Mouse (Mus musculus) heart, adult 2 months (tissue): ENCODE data around the gene Mybph. TPM values are rescaled to one million over a fixed set of nuclear protein-coding genes. Genes with fewer than 3 reads are reported as not detected.

ENCODE experiments used
- DNase-seq, 2 experiments: peaks; one replicate each; pipeline ENCODE4 v3.0.0; 2021
- H3K27ac ChIP-seq: fragments of 200-600 bp; 2 replicates; pipeline ENCODE4 v1.8.1; 2022
- H3K27me3 ChIP-seq: fragments of 200-500 bp; 2 replicates; pipeline ENCODE4 v1.6.1; 2012; ENCODE audit warnings: mild to moderate bottlenecking, low read length, inconsistent platforms, mixed read lengths; ENCODE audit not compliant: control insufficient read depth, insufficient read depth
- H3K36me3 ChIP-seq: fragments of 200-500 bp; 2 replicates; pipeline ENCODE4 v1.6.1; 2012; ENCODE audit warnings: low read length, inconsistent platforms; ENCODE audit not compliant: control insufficient read depth, insufficient read depth
- H3K4me1 ChIP-seq: fragments of 200-500 bp; 2 replicates; pipeline ENCODE4 v1.6.1; 2011; ENCODE audit warnings: low read length; ENCODE audit not compliant: control insufficient read depth, insufficient read depth
- H3K4me3 ChIP-seq: fragments of 200-600 bp; 2 replicates; pipeline ENCODE4 v1.8.1; 2022
- H3K79me2 ChIP-seq: fragments of 200-500 bp; replicated peaks from 2 replicates; pipeline ENCODE4 v1.6.1; 2012; ENCODE audit warnings: mild to moderate bottlenecking, inconsistent platforms, low read length, moderate library complexity, mixed read lengths; ENCODE audit not compliant: control insufficient read depth, insufficient read depth
- H3K9ac ChIP-seq: fragments of 200-500 bp; 2 replicates; pipeline ENCODE4 v1.6.1; 2012; ENCODE audit warnings: low read depth, mild to moderate bottlenecking, control low read depth, inconsistent platforms, low read length, mixed read lengths
- CTCF ChIP-seq: fragments of 200-600 bp; IDR thresholded peaks from 2 replicates; pipeline ENCODE4 v1.8.1; 2022; ENCODE audit warnings: antibody characterized with exemption, mild to moderate bottlenecking, moderate library complexity
- EP300 ChIP-seq: fragments of 200-500 bp; IDR thresholded peaks from 2 replicates; pipeline ENCODE4 v1.6.1; 2011; ENCODE audit warnings: low read depth, low read length, control low read depth; ENCODE audit not compliant: insufficient read depth
- POLR2A ChIP-seq: fragments of 200-500 bp; IDR thresholded peaks from 2 replicates; pipeline ENCODE4 v1.6.1; 2011; ENCODE audit warnings: mild to moderate bottlenecking, low read depth, low read length, control low read depth; ENCODE audit not compliant: insufficient read depth
- WGBS: fragments of 180-500 bp; shearing (Covaris S2); methylation state at CpG from one replicate; pipeline ENCODE4 v1.1.7; 2018; 5-methylcytosine and 5-hydroxymethylcytosine counted together
- intact Hi-C: fragments of 180-260 bp; cut with DNase I; formaldehyde crosslinking; loops from one replicate; pipeline ENCODE4 v1.15.1; 2025
- polyA plus RNA-seq: library from polyadenylated mRNA; depleted of rRNA; stranded (reverse); fragments of >200 nt; gene quantifications from 2 replicates; pipeline ENCODE4 v1.2.3, GENCODE M21; 2012
- total RNA-seq, 2 experiments: library from RNA; stranded (reverse); gene quantifications; 2 replicates each; pipeline ENCODE4 v1.2.3; 2021

The Mybph gene
- total and polyA plus RNA-seq, 3 experiments, result 0.16 TPM; not detected in 2

DNA sequence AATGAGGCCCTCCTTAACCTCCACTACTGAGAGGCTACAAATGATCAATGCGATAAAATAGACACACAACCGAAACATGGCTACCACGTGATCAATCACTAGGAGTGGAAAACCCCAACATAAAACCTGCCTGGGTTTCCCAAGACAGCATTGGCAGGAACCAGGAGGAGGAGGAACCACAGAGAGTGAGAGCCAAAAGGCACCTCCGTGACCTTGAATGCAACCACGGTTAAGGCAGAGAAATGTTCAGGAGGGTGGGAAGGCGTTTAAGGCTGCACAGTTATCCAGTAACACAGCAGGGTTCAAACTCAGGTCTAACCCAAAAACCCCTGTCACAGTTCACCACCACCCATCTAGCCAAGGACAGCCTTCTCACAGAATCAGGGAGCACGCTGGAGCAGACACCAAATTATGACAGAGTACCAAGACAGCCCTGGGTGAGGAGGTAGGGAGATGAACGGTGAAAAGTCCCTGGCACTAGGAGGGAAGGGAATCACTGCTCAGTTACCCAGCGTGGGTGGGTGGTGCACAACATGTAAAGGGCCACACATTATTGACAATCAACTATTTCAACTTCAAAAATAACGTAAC is 37.5 kb downstream of the Mybph start:
- Histone ChIP-seq H3K36me3 (no peaks in the 10 kb centered on the region), H3K27me3 (no peaks in the 10 kb centered on the region; the same call in 1 of the 2 replicates), H3K27ac (peak overlapping the region; percentile 38), H3K9ac (no peak overlapping the region), H3K79me2 (no peaks in the 10 kb centered on the region), H3K4me1 (peaks cover 10% of the 10 kb centered on the region), H3K4me3 (no peak overlapping the region)
- intact Hi-C loops, result loop anchor here (10.0 kb wide), 1 partner anchor 176 kb away; no protein-coding TSS in a partner anchor
- WGBS, result 65% methylated on average over 10 of the region's 10 CpGs
- peak in 1 of 2 experiments; percentile 29 for DNase-seq
- TF ChIP-seq CTCF, result no peak
- TF ChIP-seq EP300, result no peak
- TF ChIP-seq POLR2A, result no peak

DNA sequence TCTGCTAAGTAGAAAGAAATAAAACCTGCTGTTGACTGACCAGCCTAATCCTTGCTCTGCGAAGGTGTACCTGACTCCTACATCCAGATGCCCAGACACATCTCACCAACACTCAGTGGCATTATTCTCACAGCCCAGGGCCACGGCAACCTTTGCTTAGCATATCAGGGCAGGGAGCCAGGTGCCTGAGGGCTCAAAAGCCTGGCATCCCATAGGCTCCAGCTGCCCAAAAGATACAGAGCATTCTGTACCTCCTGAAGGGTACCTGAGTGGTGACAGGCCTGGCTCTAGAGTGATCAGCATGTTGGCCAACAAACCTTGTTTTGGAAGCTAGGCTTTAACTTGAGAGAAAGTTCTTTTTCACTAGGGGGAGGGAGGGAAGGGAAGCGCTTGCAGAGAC is 38.0 kb downstream of the Mybph start:
- DNase-seq, result peak; percentile 35 to 65
- Histone ChIP-seq H3K27ac (peak overlapping the region; percentile 73), H3K9ac (no peak overlapping the region), H3K36me3 (no peaks in the 10 kb centered on the region), H3K27me3 (no peaks in the 10 kb centered on the region; the same call in 1 of the 2 replicates), H3K79me2 (no peaks in the 10 kb centered on the region), H3K4me1 (peaks cover 12% of the 10 kb centered on the region), H3K4me3 (no peak overlapping the region)
- intact Hi-C loops, result loop anchor here (10.0 kb wide), 1 partner anchor 176 kb away; no protein-coding TSS in a partner anchor
- 69% methylated on average over 3 of the region's 3 CpGs for WGBS
- TF ChIP-seq POLR2A, result no peak
- TF ChIP-seq EP300, result peak; percentile 74; the same call in 1 of the 2 replicates

DNA sequence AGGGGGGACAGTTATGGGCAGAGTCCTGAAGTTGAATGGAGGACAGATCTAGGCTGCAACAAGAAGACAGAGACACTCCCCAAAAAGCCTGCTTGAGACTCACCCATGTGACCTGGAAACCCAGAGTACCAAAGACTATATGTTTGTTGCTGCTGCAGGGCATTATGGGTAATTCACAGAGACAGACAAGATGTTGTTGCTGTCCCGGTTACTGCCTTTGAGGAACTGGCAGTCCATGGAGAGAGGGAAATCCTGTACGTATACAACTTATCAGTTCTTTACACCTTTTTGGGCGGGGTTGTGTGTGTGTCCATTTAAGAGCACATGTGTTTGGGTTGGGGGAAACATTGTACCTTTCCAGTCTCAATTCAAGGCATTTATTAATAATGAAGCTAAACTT is 38.4 kb downstream of the Mybph start:
- H3K4me1 ChIP-seq, result peaks cover 12% of the 10 kb centered on the region
- intact Hi-C loops, result loop anchor here (10.0 kb wide), 1 partner anchor 177 kb away; no protein-coding TSS in a partner anchor
- no peak overlapping the region for H3K4me3 ChIP-seq
- no peaks in the 10 kb centered on the region for H3K36me3 ChIP-seq
- peak overlapping the region; percentile 73 for H3K27ac ChIP-seq
- no peaks in the 10 kb centered on the region for H3K79me2 ChIP-seq
- TF ChIP-seq EP300 (no peak), CTCF (no peak), POLR2A (no peak)
- 74% methylated on average over 3 of the region's 3 CpGs for WGBS
- no peak for DNase-seq
- H3K9ac ChIP-seq, result no peak overlapping the region
- no peaks in the 10 kb centered on the region; the same call in 1 of the 2 replicates for H3K27me3 ChIP-seq

DNA sequence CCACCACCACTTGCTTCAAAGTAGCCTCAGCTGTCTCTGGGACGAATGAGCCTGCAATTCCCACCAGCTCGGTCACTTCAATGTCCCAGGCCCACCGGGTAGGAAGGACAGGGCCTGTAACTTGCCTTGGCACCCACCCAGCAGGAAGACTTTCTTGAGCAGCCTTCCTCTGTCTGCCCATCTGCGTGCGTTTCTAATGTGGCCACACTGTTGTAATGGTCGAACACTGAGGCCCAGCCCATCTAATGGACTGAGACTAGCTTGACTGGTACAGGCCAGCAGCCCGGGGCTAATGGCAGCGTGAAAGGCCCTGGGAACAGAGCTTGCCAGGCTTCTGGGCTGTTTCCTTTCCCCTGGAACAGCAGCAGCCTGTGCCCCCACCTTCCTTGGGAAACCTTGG is 39.1 kb downstream of the Mybph start:
- intact Hi-C loops, result loop anchor here (10.0 kb wide), 1 partner anchor 178 kb away; no protein-coding TSS in a partner anchor
- Histone ChIP-seq H3K36me3 (no peaks in the 10 kb centered on the region), H3K27me3 (no peaks in the 10 kb centered on the region; the same call in 1 of the 2 replicates), H3K4me3 (no peak overlapping the region), H3K9ac (peak overlapping the region; percentile 16; the same call in 1 of the 2 replicates), H3K27ac (peak overlapping the region; percentile 73), H3K79me2 (no peaks in the 10 kb centered on the region), H3K4me1 (peaks cover 12% of the 10 kb centered on the region)
- 42% methylated on average over 8 of the region's 8 CpGs for WGBS
- no peak for DNase-seq
- TF ChIP-seq CTCF, result no peak
- no peak for TF ChIP-seq POLR2A
- no peak for TF ChIP-seq EP300

DNA sequence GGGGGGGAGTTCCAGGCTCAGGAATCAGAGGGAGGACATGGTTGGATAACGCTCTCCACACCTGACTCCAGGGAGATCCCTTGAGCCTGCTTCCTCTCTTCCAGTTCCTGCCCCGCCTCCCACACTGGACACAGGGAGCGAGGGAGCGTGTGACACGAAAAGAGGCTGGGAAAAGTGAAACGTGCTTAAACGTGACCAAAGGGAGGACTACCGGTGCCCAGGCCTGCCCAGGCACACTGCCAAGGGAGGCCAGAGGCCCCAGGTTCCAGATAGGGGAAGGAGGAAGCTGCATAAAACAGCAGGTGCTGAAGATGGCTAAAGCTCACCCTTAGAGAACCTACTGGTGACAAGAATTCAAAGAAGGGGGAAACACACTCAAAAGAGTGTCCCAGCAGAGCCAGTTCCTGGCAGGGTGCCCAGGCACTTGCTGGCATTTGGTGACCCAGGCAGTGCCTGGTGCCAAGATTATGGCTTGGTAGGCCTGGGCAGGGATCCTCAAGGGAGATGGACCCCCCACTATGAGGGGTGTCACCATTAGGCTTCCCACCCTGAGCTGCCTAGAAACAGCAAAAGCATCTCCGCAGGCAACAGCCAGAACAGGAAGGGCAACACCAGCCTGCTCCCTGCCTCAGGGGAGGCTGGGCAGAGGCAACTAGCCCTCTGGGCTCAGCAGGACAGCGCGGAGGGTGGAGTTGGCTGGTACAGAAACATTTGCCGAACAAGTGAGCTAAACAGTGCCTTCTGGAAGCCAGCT is 39.7 kb downstream of the Mybph start:
- H3K27ac ChIP-seq, result peak overlapping the region; percentile 73

More for the DNA sequence above, 39.7 kb downstream of the Mybph start:
- H3K4me3 ChIP-seq, result peak overlapping the region; percentile 43; the same call in 1 of the 2 replicates
- WGBS, result 26% methylated on average over 12 of the region's 12 CpGs
- H3K27me3 ChIP-seq, result no peaks in the 10 kb centered on the region; the same call in 1 of the 2 replicates
- peak overlapping the region; percentile 38 for H3K9ac ChIP-seq
- intact Hi-C loops, result loop anchor here (10.0 kb wide), 1 partner anchor 178 kb away; no protein-coding TSS in a partner anchor
- TF ChIP-seq EP300 (no peak), POLR2A (no peak), CTCF (no peak)
- no peaks in the 10 kb centered on the region for H3K79me2 ChIP-seq
- no peaks in the 10 kb centered on the region for H3K36me3 ChIP-seq
- peak; percentile 48 to 57 for DNase-seq
- H3K4me1 ChIP-seq, result peaks cover 12% of the 10 kb centered on the region
